Mouse (Mus musculus) kidney, postnatal 14 days (tissue): ENCODE data around the gene Foxp1.

Source experiments
- DNase-seq: peaks from one replicate; pipeline ENCODE4 v3.0.0; 2022; ENCODE audit warnings: mixed read lengths

Foxp1 gene

GRCm38 (mm10) chr6:98977806-98978205 is 544.7 kb downstream of the Foxp1 start:
- no peak for DNase-seq

GRCm38 (mm10) chr6:98975918-98976317 is 546.6 kb downstream of the Foxp1 start:
- no peak for DNase-seq

- DNase-seq, result no peak
Observed at GRCm38 (mm10) chr6:98973433-98973832, 549.1 kb downstream of the Foxp1 start.

GRCm38 (mm10) chr6:98972404-98972803 is 550.1 kb downstream of the Foxp1 start:
- no peak for DNase-seq

GRCm38 (mm10) chr6:98959333-98959732 is 563.2 kb downstream of the Foxp1 start:
- DNase-seq, result no peak

GRCm38 (mm10) chr6:98956522-98957169 is 565.9 kb downstream of the Foxp1 start:
- DNase-seq, result no peak

GRCm38 (mm10) chr6:98955706-98956105 is 566.8 kb downstream of the Foxp1 start:
- DNase-seq, result no peak

GRCm38 (mm10) chr6:98954439-98954838 is 568.1 kb downstream of the Foxp1 start:
- DNase-seq, result no peak

- DNase-seq, result peak; percentile 66
Observed at GRCm38 (mm10) chr6:98949703-98950191, 572.8 kb downstream of the Foxp1 start.

GRCm38 (mm10) chr6:98949286-98949685 is 573.2 kb downstream of the Foxp1 start:
- DNase-seq, result peak; percentile 44

- DNase-seq, result peak; percentile 22
Observed at GRCm38 (mm10) chr6:98948153-98949141, 574.1 kb downstream of the Foxp1 start.

GRCm38 (mm10) chr6:98947486-98948152 is 574.9 kb downstream of the Foxp1 start:
- no peak for DNase-seq

GRCm38 (mm10) chr6:98946731-98947130 is 575.8 kb downstream of the Foxp1 start:
- DNase-seq, result no peak

- no peak for DNase-seq
Observed at GRCm38 (mm10) chr6:98945496-98946412, 576.8 kb downstream of the Foxp1 start.

- DNase-seq, result no peak
Observed at GRCm38 (mm10) chr6:98938348-98938747, 584.2 kb downstream of the Foxp1 start.

GRCm38 (mm10) chr6:98937513-98937912 is 585.0 kb downstream of the Foxp1 start:
- DNase-seq, result no peak

- no peak for DNase-seq
Observed at GRCm38 (mm10) chr6:98936377-98936776, 586.1 kb downstream of the Foxp1 start.

GRCm38 (mm10) chr6:98935169-98935568 is 587.4 kb downstream of the Foxp1 start:
- no peak for DNase-seq

GRCm38 (mm10) chr6:98934381-98934780 is 588.1 kb downstream of the Foxp1 start:
- no peak for DNase-seq

GRCm38 (mm10) chr6:98933135-98933724 is 589.3 kb downstream of the Foxp1 start:
- no peak for DNase-seq

- DNase-seq, result no peak
Observed at GRCm38 (mm10) chr6:98931881-98932540, 590.5 kb downstream of the Foxp1 start.
